9 mouse cellular contexts compared by ENCODE assay signal in the genomic region with DNA sequence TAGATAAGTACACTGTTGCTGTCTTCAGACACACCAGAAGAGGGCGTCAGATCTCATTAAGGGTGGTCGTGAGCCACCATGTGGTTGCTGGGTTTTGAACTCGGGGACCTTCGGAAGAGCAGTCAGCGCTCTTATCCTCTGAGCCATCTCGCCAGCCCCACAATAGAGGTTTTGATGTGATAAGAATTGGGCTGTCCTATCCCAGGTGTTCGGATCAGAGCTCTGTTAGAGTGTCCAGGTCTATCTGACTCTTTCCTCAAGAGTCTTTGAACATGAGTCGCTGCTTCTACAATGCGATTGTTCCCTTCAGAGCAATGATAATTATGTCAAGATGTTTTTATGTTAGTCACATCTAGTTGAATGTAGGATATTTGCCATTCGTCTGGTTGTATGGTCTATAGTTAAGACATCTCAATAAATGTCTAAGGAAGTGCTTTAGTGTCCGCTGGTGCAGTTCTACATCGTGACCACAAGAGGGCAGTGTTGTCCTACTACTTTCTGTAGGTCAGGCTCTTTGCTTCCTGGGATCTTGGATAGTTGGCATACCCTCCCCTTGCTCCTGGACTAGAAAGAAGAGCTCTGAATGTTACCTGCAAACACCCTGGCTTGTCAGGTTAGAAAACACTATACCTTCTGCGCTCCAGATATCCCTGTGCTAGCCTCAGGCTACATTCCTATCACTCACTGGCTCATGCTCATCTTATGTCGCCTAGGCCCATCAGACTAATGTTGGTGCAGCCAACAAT. TPM values are rescaled to one million over a fixed set of nuclear protein-coding genes. Genes with fewer than 3 reads are reported as not detected.
DNase-seq lines count a peak whose midpoint lies in the region; ATAC-seq and TF ChIP-seq lines count a peak whose summit lies in the region.
"Had no signal": no experiment of that assay in that cellular context is flagged by ENCODE, and none has a peak within 500 bp of the region (broad histone marks: within the 10 kb centered on the region; RNA-seq: fewer than 3 reads in every experiment).

No protein-coding gene starts in this region.

- no peaks in the 10 kb centered on the region for H3K9me3 ChIP-seq in MEL (replicated peaks; ENCODE audit: insufficient read depth, low read length)
- no peaks in the 10 kb centered on the region for H3K9me3 ChIP-seq in hindbrain, embryonic 14.5 days (ENCODE audit: control insufficient read depth, low read length)

- peak; percentile 85 for TF ChIP-seq RAD21 in MEL (IDR thresholded peaks at IDR 0.05; ENCODE audit: low read depth, low read length)

- H3K9ac ChIP-seq in MEL (ENCODE audit: control insufficient read depth, low read depth, low read length, poor library complexity, severe bottlenecking) = no peak overlapping the region
- H3K9ac ChIP-seq in hindbrain, embryonic 14.5 days = no peak overlapping the region

- no peak overlapping the region for H3K27ac ChIP-seq in MEL (ENCODE audit: control insufficient read depth, low read depth, low read length)
- no peak overlapping the region for H3K27ac ChIP-seq in hindbrain, embryonic 14.5 days
- H3K27ac ChIP-seq: macrophage had no signal

- TF ChIP-seq POLR2A in MEL (IDR thresholded peaks at IDR 0.05; ENCODE audit: control insufficient read depth in 1 of 2, insufficient read depth in 1 of 2, low read depth in 1 of 2, low read length in 2 of 2, poor library complexity in 1 of 2) = no peak

- TF ChIP-seq EP300 in MEL (IDR thresholded peaks at IDR 0.05; ENCODE audit: low read depth in 1 of 2, low read length in 2 of 2) = no peak

- peak; percentile 77 to 97 (median 84) for TF ChIP-seq CTCF in MEL (IDR thresholded peaks at IDR 0.05 in 2 of 3, conservative IDR thresholded peaks at IDR 0.05 in 1 of 3; ENCODE audit: control insufficient read depth in 1 of 3, insufficient read depth in 1 of 3, low read depth in 2 of 3, low read length in 3 of 3, poor library complexity in 1 of 3, severe bottlenecking in 1 of 3)

- H3K27me3 ChIP-seq in MEL (ENCODE audit: control insufficient read depth in 1 of 2, insufficient read depth in 2 of 2, low read length in 2 of 2) = no peaks in the 10 kb centered on the region
- no peaks in the 10 kb centered on the region for H3K27me3 ChIP-seq in hindbrain, embryonic 14.5 days (ENCODE audit: control insufficient read depth, insufficient read depth, low read length)

- H3K4me2 ChIP-seq in hindbrain, embryonic 14.5 days (replicated peaks) = no peak overlapping the region

- H3K79me2 ChIP-seq in MEL (ENCODE audit: control insufficient read depth, insufficient read depth, low read length, poor library complexity) = no peaks in the 10 kb centered on the region

- no peaks in the 10 kb centered on the region for H3K36me3 ChIP-seq in MEL (ENCODE audit: control insufficient read depth in 1 of 2, insufficient read depth in 2 of 2, low read length in 2 of 2)
- H3K36me3 ChIP-seq in hindbrain, embryonic 14.5 days (replicated peaks; ENCODE audit: control insufficient read depth, insufficient read depth) = no peaks in the 10 kb centered on the region

- DNase-seq in layer of hippocampus, postnatal 10 days (ENCODE audit: low spot score in 2 of 2) = peak; percentile 27 to 30
- DNase-seq in layer of hippocampus, postnatal 14 days (ENCODE audit: low spot score in 2 of 2) = no peak
- DNase-seq in MEL (ENCODE audit: low read depth, low spot score) = peak; percentile 67
- DNase-seq in cerebellum, postnatal 25 days = peak; percentile 26 to 56
- DNase-seq in hindbrain, embryonic 14.5 days (ENCODE audit: low spot score) = peak; percentile 89
- DNase-seq in lung, postnatal 10 days = peak; percentile 40
- peak; percentile 39 for DNase-seq in skeletal muscle tissue, adult 2 months (ENCODE audit: low read depth, low spot score)
- DNase-seq in thymus, adult 18-20 months = no peak

- H3K4me3 ChIP-seq in MEL (ENCODE audit: control insufficient read depth in 1 of 2, insufficient read depth in 1 of 2, low read depth in 2 of 2, low read length in 2 of 2) = no peak overlapping the region
- H3K4me3 ChIP-seq in hindbrain, embryonic 14.5 days (replicated peaks; ENCODE audit: low read length) = no peak overlapping the region

- WGBS in hindbrain, embryonic 14.5 days = 37% methylated on average over 14 of the region's 14 CpGs

- ATAC-seq in hindbrain, embryonic 14.5 days (ENCODE audit: low FRiP score) = peak; percentile 51

- H3K4me1 ChIP-seq in MEL (ENCODE audit: control insufficient read depth in 1 of 2, insufficient read depth in 2 of 2, low read length in 2 of 2) = no peaks in the 10 kb centered on the region
- H3K4me1 ChIP-seq in hindbrain, embryonic 14.5 days (replicated peaks; ENCODE audit: control insufficient read depth, insufficient read depth, low read length) = no peaks in the 10 kb centered on the region

TF ChIP-seq in MEL, 35 proteins besides CTCF, POLR2A, EP300 and RAD21:
- TF ChIP-seq TCF12 (IDR thresholded peaks at IDR 0.05; ENCODE audit: low read depth, low read length) = no peak
- no peak for TF ChIP-seq TAL1 (IDR thresholded peaks at IDR 0.05; ENCODE audit: low read length)
- peak; percentile 82 for TF ChIP-seq SMC3 (IDR thresholded peaks at IDR 0.05; ENCODE audit: low read depth, low read length)
- TF ChIP-seq ETS1 (IDR thresholded peaks at IDR 0.05; ENCODE audit: low read depth, low read length) = no peak
- no peak for TF ChIP-seq MAFK (IDR thresholded peaks at IDR 0.05; ENCODE audit: borderline replicate concordance, low read depth, low read length)
- no peak for TF ChIP-seq CHD1 (IDR thresholded peaks at IDR 0.05; ENCODE audit: low read depth, low read length)
- TF ChIP-seq GATA1 (IDR thresholded peaks at IDR 0.05; ENCODE audit: low read depth, low read length) = no peak
- TF ChIP-seq ZNF384 (IDR thresholded peaks at IDR 0.05; ENCODE audit: low read depth, low read length) = no peak
- peak; percentile 72 for TF ChIP-seq ZC3H11A (IDR thresholded peaks at IDR 0.05; ENCODE audit: low read depth, low read length)
- no peak for TF ChIP-seq TBP (IDR thresholded peaks at IDR 0.05; ENCODE audit: low read depth, low read length)
- TF ChIP-seq MAX (IDR thresholded peaks at IDR 0.05; ENCODE audit: low read length) = no peak
- TF ChIP-seq ZMIZ1 (IDR thresholded peaks at IDR 0.05; ENCODE audit: low read depth, low read length) = no peak
- no peak for TF ChIP-seq BHLHE40 (IDR thresholded peaks at IDR 0.05; ENCODE audit: borderline replicate concordance, low read depth, low read length)
- TF ChIP-seq POLR2AphosphoS2 (IDR thresholded peaks at IDR 0.05; ENCODE audit: low read length) = no peak
- no peak for TF ChIP-seq MEF2A (IDR thresholded peaks at IDR 0.05; ENCODE audit: extremely low read depth, insufficient replicate concordance, low read depth, low read length, poor library complexity, severe bottlenecking)

RNA-seq across cellular contexts. Expression of gene 4933414I15Rik, which starts 3.8 kb away (rescaled TPM):
- total RNA-seq in layer of hippocampus, postnatal 10 days (2021) = not detected
- not detected for total RNA-seq in layer of hippocampus, postnatal 14 days (2021)
- not detected in 2 replicates for total RNA-seq in MEL (2012; rRNA removed)
- not detected for polyA plus RNA-seq in MEL (2012; ENCODE audit: insufficient read depth in 1 of 2, insufficient read length in 2 of 2, low read depth in 1 of 2, low replicate concordance in 2 of 2, missing spikeins in 1 of 2)
- not detected in 2 replicates for polyA plus RNA-seq in hindbrain, embryonic 14.5 days (2014; fragmentation: Nextera tagmentation; extraction: Ambion mirVana)
- polyA plus RNA-seq: macrophage had no signal

RNA-seq across cellular contexts. Expression of gene Zfp354b, which starts 8.4 kb away (rescaled TPM):
- total RNA-seq in layer of hippocampus, postnatal 10 days (2021) = 1 to 10 TPM; 4.9 to 6.2 TPM
- 1 to 10 TPM; 4.8 to 6.6 TPM for total RNA-seq in layer of hippocampus, postnatal 14 days (2021)
- total RNA-seq in MEL (2012; rRNA removed) = not detected in 2 replicates
- polyA plus RNA-seq in MEL (2012; ENCODE audit: insufficient read depth in 1 of 2, insufficient read length in 2 of 2, low read depth in 1 of 2, low replicate concordance in 2 of 2, missing spikeins in 1 of 2) = not detected
- 5.1 and 5.5 TPM in 2 replicates for polyA plus RNA-seq in hindbrain, embryonic 14.5 days (2014; fragmentation: Nextera tagmentation; extraction: Ambion mirVana)
- polyA plus RNA-seq: macrophage had no signal

RNA-seq across cellular contexts. Expression of gene Prop1, which starts 13.8 kb away (rescaled TPM):
- not detected for total RNA-seq in layer of hippocampus, postnatal 10 days (2021)
- total RNA-seq in layer of hippocampus, postnatal 14 days (2021) = not detected
- not detected in 2 replicates for total RNA-seq in MEL (2012; rRNA removed)
- polyA plus RNA-seq in MEL (2012; ENCODE audit: insufficient read depth in 1 of 2, insufficient read length in 2 of 2, low read depth in 1 of 2, low replicate concordance in 2 of 2, missing spikeins in 1 of 2) = not detected
- polyA plus RNA-seq in hindbrain, embryonic 14.5 days (2014; fragmentation: Nextera tagmentation; extraction: Ambion mirVana) = not detected in 2 replicates
- polyA plus RNA-seq: macrophage had no signal

RNA-seq across cellular contexts. Expression of gene Zfp2, which starts 23.8 kb away (rescaled TPM):
- total RNA-seq in layer of hippocampus, postnatal 10 days (2021) = 10 to 100 TPM; 18.6 to 21.7 TPM
- total RNA-seq in layer of hippocampus, postnatal 14 days (2021) = 10 to 100 TPM; 16.4 to 18.0 TPM
- not detected in 2 replicates for total RNA-seq in MEL (2012; rRNA removed)
- polyA plus RNA-seq in MEL (2012; ENCODE audit: insufficient read depth in 1 of 2, insufficient read length in 2 of 2, low read depth in 1 of 2, low replicate concordance in 2 of 2, missing spikeins in 1 of 2) = not detected
- 46.5 and 50.9 TPM in 2 replicates for polyA plus RNA-seq in hindbrain, embryonic 14.5 days (2014; fragmentation: Nextera tagmentation; extraction: Ambion mirVana)

RNA-seq across cellular contexts. Expression of gene Olfr1378, which starts 26.5 kb away (rescaled TPM):
- total RNA-seq in layer of hippocampus, postnatal 10 days (2021) = not detected
- total RNA-seq in layer of hippocampus, postnatal 14 days (2021) = not detected
- not detected in 2 replicates for total RNA-seq in MEL (2012; rRNA removed)
- polyA plus RNA-seq in MEL (2012; ENCODE audit: insufficient read depth in 1 of 2, insufficient read length in 2 of 2, low read depth in 1 of 2, low replicate concordance in 2 of 2, missing spikeins in 1 of 2) = not detected
- polyA plus RNA-seq in hindbrain, embryonic 14.5 days (2014; fragmentation: Nextera tagmentation; extraction: Ambion mirVana) = not detected in 2 replicates
- polyA plus RNA-seq: macrophage had no signal

Comparison
In these comparisons a context has a peak if more than half of its experiments do, and no peak if none do; other contexts are left out.
1. DNase-seq: peak in layer of hippocampus, postnatal 10 days (2 of 2), MEL (single experiment), cerebellum, postnatal 25 days (2 of 2), hindbrain, embryonic 14.5 days (single experiment), lung, postnatal 10 days (single experiment) and skeletal muscle tissue, adult 2 months (single experiment); none in layer of hippocampus, postnatal 14 days (0 of 2) and thymus, adult 18-20 months (0 of 2).